Mouse (Mus musculus) intestine, postnatal 0 days (tissue): ENCODE data around the gene Chst1. TPM values are rescaled to one million over a fixed set of nuclear protein-coding genes. Genes with fewer than 3 reads are reported as not detected.
A peak's percentile ranks its signal among the peaks of the same experiment; 100 is the strongest.

Experiments
- ATAC-seq: fragments of 200-750 bp; cut with Nextera tagmentation; 2 replicates; pipeline ENCODE4 v1.8.0; 2017; ENCODE audit warnings: mild to moderate bottlenecking, moderate TSS enrichment, moderate library complexity
- H3K27ac ChIP-seq: fragments of 300-500 bp; sonication (generic); 2 replicates; pipeline ENCODE4 v1.5.1; 2014; ENCODE audit warnings: mild to moderate bottlenecking, low read depth, low read length, moderate library complexity
- H3K27me3 ChIP-seq: fragments of 300-500 bp; sonication (generic); replicated peaks from 2 replicates; pipeline ENCODE4 v1.6.1; 2014; ENCODE audit warnings: low read length, mixed read lengths; ENCODE audit not compliant: control insufficient read depth, insufficient read depth
- H3K36me3 ChIP-seq: fragments of 300-500 bp; sonication (generic); 2 replicates; pipeline ENCODE4 v1.6.1; 2014; ENCODE audit warnings: mild to moderate bottlenecking, moderate library complexity; ENCODE audit not compliant: control insufficient read depth, insufficient read depth
- H3K4me1 ChIP-seq: fragments of 300-500 bp; sonication (generic); replicated peaks from 2 replicates; pipeline ENCODE4 v1.6.1; 2014; ENCODE audit warnings: antibody characterized with exemption, low read length, mixed read lengths; ENCODE audit not compliant: control insufficient read depth, insufficient read depth
- H3K4me2 ChIP-seq: fragments of 300-500 bp; sonication (generic); replicated peaks from 2 replicates; pipeline ENCODE4 v1.6.1; 2014; ENCODE audit warnings: low read depth, mild to moderate bottlenecking, moderate library complexity
- H3K4me3 ChIP-seq: fragments of 300-500 bp; sonication (generic); 2 replicates; pipeline ENCODE4 v1.5.1; 2014; ENCODE audit warnings: low read depth, low read length
- H3K9ac ChIP-seq: fragments of 300-500 bp; sonication (generic); 2 replicates; pipeline ENCODE4 v1.6.1; 2014; ENCODE audit warnings: mild to moderate bottlenecking, low read depth, low read length
- H3K9me3 ChIP-seq: fragments of 300-500 bp; sonication (generic); 2 replicates; pipeline ENCODE4 v1.6.1; 2016; ENCODE audit warnings: mixed run types; ENCODE audit not compliant: control insufficient read depth
- CTCF ChIP-seq: sonication (generic); IDR thresholded peaks from 2 replicates; pipeline ENCODE4 v1.5.1; 2016; ENCODE audit warnings: low read depth, mild to moderate bottlenecking, control low read depth, antibody characterized with exemption, moderate library complexity
- WGBS: fragments of 180-500 bp; shearing (Covaris S2); extraction: QIAGEN DNeasy Blood & Tissue Kit; methylation state at CpG from one replicate; pipeline ENCODE4 v1.1.7; 2014; 5-methylcytosine and 5-hydroxymethylcytosine counted together
- polyA plus RNA-seq: library from polyadenylated mRNA; unstranded; fragments of >200 nt; fragmentation: Nextera tagmentation; extraction: Ambion mirVana; gene quantifications from 2 replicates; pipeline ENCODE4 v1.2.1, GENCODE M21; 2015

Chst1 gene
- polyA plus RNA-seq, 1 experiment from 2014 or later, result 2.2 TPM

DNA sequence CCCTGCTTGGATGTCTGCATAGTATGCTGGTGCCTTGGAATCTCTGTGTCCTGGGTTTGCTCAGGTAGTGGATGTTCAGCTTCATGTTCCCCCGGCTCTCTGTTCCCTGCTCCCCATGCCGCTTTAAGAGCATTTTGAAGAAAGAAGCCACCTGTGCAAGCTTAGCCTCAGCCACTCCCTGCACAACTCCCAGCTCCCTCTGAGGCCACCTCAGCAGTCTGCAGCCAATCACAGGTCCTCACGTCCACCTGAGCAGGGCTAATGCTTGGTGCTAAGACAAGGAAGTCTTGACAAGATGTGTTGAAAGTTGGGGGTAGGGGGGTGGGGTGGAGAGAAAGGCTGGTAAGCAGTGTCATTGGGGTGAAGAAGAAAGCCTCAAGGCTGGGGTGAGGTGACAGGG, 8.1 kb downstream of the Chst1 start:
- no peak for ATAC-seq
- Histone ChIP-seq H3K36me3 (no peaks in the 10 kb centered on the region), H3K9me3 (no peaks in the 10 kb centered on the region), H3K9ac (no peak overlapping the region), H3K27ac (no peak overlapping the region), H3K4me2 (no peak overlapping the region), H3K27me3 (0 out of 2 replicates have a peak, but pooled peaks cover 4% of the 10 kb centered on the region), H3K4me3 (no peak overlapping the region), H3K4me1 (no peaks in the 10 kb centered on the region)
- 52% methylated on average over 3 of the region's 3 CpGs for WGBS
- TF ChIP-seq CTCF, result no peak

GRCm38 (mm10) chr2:92608013-92608619, 8.6 kb downstream of the Chst1 start:
- no peak overlapping the region for H3K4me3 ChIP-seq
- H3K9me3 ChIP-seq, result no peaks in the 10 kb centered on the region
- H3K4me1 ChIP-seq, result no peaks in the 10 kb centered on the region
- 50% methylated on average over 12 of the region's 12 CpGs for WGBS
- no peak for TF ChIP-seq CTCF
- no peak overlapping the region for H3K27ac ChIP-seq
- H3K27me3 ChIP-seq, result 0 out of 2 replicates have a peak, but pooled peaks cover under 1% of the 10 kb centered on the region
- no peaks in the 10 kb centered on the region for H3K36me3 ChIP-seq
- no peak overlapping the region for H3K4me2 ChIP-seq
- ATAC-seq, result peak; percentile 28; the same call in 1 of the 2 replicates
- H3K9ac ChIP-seq, result no peak overlapping the region

DNA sequence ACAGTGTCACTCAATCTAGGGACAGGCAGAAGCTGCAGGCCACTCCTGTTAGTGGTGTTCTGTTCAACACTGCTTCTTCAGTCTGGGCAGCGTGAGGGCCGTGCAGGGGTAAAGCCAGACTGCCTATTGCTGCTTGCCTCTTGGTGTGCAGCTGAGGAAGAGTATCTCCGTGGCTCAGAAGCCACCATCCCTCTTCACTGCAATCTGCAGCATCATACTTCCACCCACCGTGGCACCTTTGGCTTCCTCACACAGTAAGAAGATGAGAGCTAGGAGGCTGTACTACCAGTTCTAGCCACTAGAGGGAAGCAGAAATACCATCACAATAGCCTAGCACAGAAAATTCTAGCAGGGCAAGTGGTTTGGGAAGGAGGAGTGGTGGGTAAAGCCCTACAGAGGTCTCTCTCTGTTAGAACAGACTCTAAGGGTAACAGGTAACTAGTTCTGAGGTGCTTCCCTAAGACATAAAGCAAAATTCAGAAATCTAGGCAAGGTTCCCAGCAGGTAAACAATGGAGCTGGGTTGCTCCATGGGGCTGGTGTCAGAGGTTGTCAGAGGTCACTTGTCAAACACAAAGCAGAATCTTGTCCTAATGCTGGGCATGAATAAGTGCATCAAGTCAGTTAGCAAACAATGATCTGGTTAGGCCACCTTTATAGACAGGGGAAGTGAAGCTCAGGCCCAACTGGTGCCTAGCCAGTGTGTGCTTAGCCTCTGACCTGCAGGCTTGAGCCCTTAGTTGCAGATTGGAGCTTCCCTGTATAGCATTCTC, 9.5 kb downstream of the Chst1 start:
- 53% methylated on average over 4 of the region's 4 CpGs for WGBS
- Histone ChIP-seq H3K36me3 (no peaks in the 10 kb centered on the region), H3K4me3 (no peak overlapping the region), H3K27ac (no peak overlapping the region), H3K9ac (no peak overlapping the region), H3K27me3 (no peaks in the 10 kb centered on the region), H3K4me2 (no peak overlapping the region), H3K9me3 (no peaks in the 10 kb centered on the region), H3K4me1 (no peaks in the 10 kb centered on the region)
- peak; percentile 92 for TF ChIP-seq CTCF
- ATAC-seq, result no peak

- H3K9me3 ChIP-seq, result no peaks in the 10 kb centered on the region
- 90% methylated on average over 3 of the region's 3 CpGs for WGBS
- H3K4me3 ChIP-seq, result no peak overlapping the region
- H3K36me3 ChIP-seq, result no peaks in the 10 kb centered on the region
- H3K9ac ChIP-seq, result no peak overlapping the region
- H3K4me1 ChIP-seq, result no peaks in the 10 kb centered on the region
- H3K27me3 ChIP-seq, result no peaks in the 10 kb centered on the region
- no peak for TF ChIP-seq CTCF
- H3K27ac ChIP-seq, result no peak overlapping the region
- no peak overlapping the region for H3K4me2 ChIP-seq
- no peak for ATAC-seq
Measured at GRCm38 (mm10) chr2:92609704-92610379, 10.3 kb downstream of the Chst1 start.

DNA sequence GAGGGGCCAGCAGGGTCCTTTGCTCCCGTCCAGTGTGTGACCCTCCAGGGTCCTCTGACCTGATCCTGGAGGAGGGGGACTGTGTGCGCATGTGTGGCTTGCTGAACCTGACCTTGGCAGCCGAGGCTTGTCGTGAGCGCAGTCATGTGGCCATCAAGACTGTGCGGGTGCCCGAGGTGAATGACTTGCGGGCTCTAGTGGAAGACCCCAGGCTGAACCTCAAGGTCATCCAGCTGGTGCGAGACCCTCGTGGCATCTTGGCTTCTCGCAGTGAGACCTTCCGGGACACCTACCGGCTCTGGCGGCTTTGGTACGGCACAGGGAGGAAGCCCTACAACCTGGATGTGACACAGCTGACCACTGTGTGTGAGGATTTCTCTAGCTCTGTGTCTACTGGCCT, 14.1 kb downstream of the Chst1 start:
- H3K27me3 ChIP-seq, result no peaks in the 10 kb centered on the region
- H3K27ac ChIP-seq, result no peak overlapping the region
- H3K4me2 ChIP-seq, result no peak overlapping the region
- ATAC-seq, result no peak
- WGBS, result 93% methylated on average over 15 of the region's 15 CpGs
- H3K9me3 ChIP-seq, result no peaks in the 10 kb centered on the region
- H3K4me3 ChIP-seq, result no peak overlapping the region
- no peaks in the 10 kb centered on the region for H3K36me3 ChIP-seq
- no peak overlapping the region for H3K9ac ChIP-seq
- no peak for TF ChIP-seq CTCF
- no peaks in the 10 kb centered on the region for H3K4me1 ChIP-seq

GRCm38 (mm10) chr2:92614106-92614505, 14.6 kb downstream of the Chst1 start:
- no peak overlapping the region for H3K27ac ChIP-seq
- no peak for TF ChIP-seq CTCF
- ATAC-seq, result no peak
- no peak overlapping the region for H3K9ac ChIP-seq
- H3K4me1 ChIP-seq, result no peaks in the 10 kb centered on the region
- no peaks in the 10 kb centered on the region for H3K27me3 ChIP-seq
- WGBS, result 90% methylated on average over 14 of the region's 14 CpGs
- no peak overlapping the region for H3K4me2 ChIP-seq
- no peak overlapping the region for H3K4me3 ChIP-seq
- H3K9me3 ChIP-seq, result no peaks in the 10 kb centered on the region
- no peaks in the 10 kb centered on the region for H3K36me3 ChIP-seq
